Mouse (Mus musculus): Measurements from ENCODE around the gene Calhm2. TPM values are rescaled to one million over a fixed set of nuclear protein-coding genes. Genes with fewer than 3 reads are reported as not detected.

The Calhm2 gene
- polyA plus RNA-seq (2015; fragmentation: Nextera tagmentation; extraction: Ambion mirVana): 1.9 TPM in 2 replicates

GRCm38 (mm10) chr19:47137771-47138421 is at the start of gene Calhm2:
TSS of gene Calhm2 (minus strand) at chr19:47138294.

GRCm38 (mm10) chr19:47178431-47179271 is 40.6 kb upstream of the Calhm2 start, which contains the start of gene Neurl1a:
TSS of gene Neurl1a (plus strand) at chr19:47178820.

GRCm38 (mm10) chr19:47157664-47158063 is 19.6 kb upstream of the Calhm2 start, which contains the start of gene Calhm3:
TSS of gene Calhm3 (minus strand) at chr19:47157764.

GRCm38 (mm10) chr19:47144154-47144553 is 6.1 kb upstream of the Calhm2 start, which contains the start of gene Calhm1:
TSS of gene Calhm1 (minus strand) at chr19:47144254.

GRCm38 (mm10) chr19:47090550-47091156 is 47.4 kb downstream of the Calhm2 start, which contains the start of the genes Usmg5 and Pdcd11:
TSS of gene Usmg5 (minus strand) at chr19:47090647.
TSS of gene Pdcd11 (plus strand) at chr19:47090768.

GRCm38 (mm10) chr19:47067096-47067882 is 70.8 kb downstream of the Calhm2 start, which contains the start of gene Taf5:
TSS of gene Taf5 (plus strand) at chr19:47067746.

Other genes starting within 250 kb of the Calhm2 start
- gene Ina, start 123.6 kb downstream of the Calhm2 start, polyA plus RNA-seq (2015; fragmentation: Nextera tagmentation; extraction: Ambion mirVana): 258 and 265 TPM in 2 replicates
- 57.9 and 65.4 TPM in 2 replicates for gene Nt5c2, start 123.1 kb downstream of the Calhm2 start, polyA plus RNA-seq (2015; fragmentation: Nextera tagmentation; extraction: Ambion mirVana)
- gene Pcgf6, start 87.4 kb downstream of the Calhm2 start, polyA plus RNA-seq (2015; fragmentation: Nextera tagmentation; extraction: Ambion mirVana): 22.3 and 24.7 TPM in 2 replicates
- gene Taf5, start 70.5 kb downstream of the Calhm2 start, polyA plus RNA-seq (2015; fragmentation: Nextera tagmentation; extraction: Ambion mirVana): 3.8 and 4.7 TPM in 2 replicates
- 1,983 and 2,420 TPM in 2 replicates for gene Usmg5, start 47.6 kb downstream of the Calhm2 start, polyA plus RNA-seq (2015; fragmentation: Nextera tagmentation; extraction: Ambion mirVana)
- gene Pdcd11, start 47.5 kb downstream of the Calhm2 start, polyA plus RNA-seq (2015; fragmentation: Nextera tagmentation; extraction: Ambion mirVana): 4.5 and 5.2 TPM in 2 replicates
- not detected in 2 replicates for gene Calhm1, start 6.0 kb upstream of the Calhm2 start, polyA plus RNA-seq (2015; fragmentation: Nextera tagmentation; extraction: Ambion mirVana)
- gene Calhm3, start 19.5 kb upstream of the Calhm2 start, polyA plus RNA-seq (2015; fragmentation: Nextera tagmentation; extraction: Ambion mirVana): 0.30 TPM in 1 of 2 replicates, not detected in the other
- 20.9 and 21.9 TPM in 2 replicates for gene Neurl1a, start 40.5 kb upstream of the Calhm2 start, polyA plus RNA-seq (2015; fragmentation: Nextera tagmentation; extraction: Ambion mirVana)